Mouse (Mus musculus) gastrocnemius, adult 2 months (tissue): ENCODE data around the gene Magi1. TPM values are rescaled to one million over a fixed set of nuclear protein-coding genes. Genes with fewer than 3 reads are reported as not detected.
A peak's percentile ranks its signal among the peaks of the same experiment; 100 is the strongest.

ENCODE experiments used
- DNase-seq: peaks from one replicate; pipeline ENCODE4 v3.0.0; 2022
- H3K27ac ChIP-seq: fragments of 200-600 bp; 2 replicates; pipeline ENCODE4 v1.8.1; 2022; ENCODE audit warnings: mild to moderate bottlenecking
- H3K4me3 ChIP-seq: fragments of 200-600 bp; 2 replicates; pipeline ENCODE4 v1.8.1; 2022; ENCODE audit warnings: mild to moderate bottlenecking, moderate library complexity
- CTCF ChIP-seq: fragments of 200-600 bp; IDR thresholded peaks from 2 replicates; pipeline ENCODE4 v1.8.1; 2022; ENCODE audit warnings: antibody characterized with exemption, mild to moderate bottlenecking, moderate library complexity
- intact Hi-C: fragments of 180-260 bp; cut with DNase I; formaldehyde crosslinking; loops from one replicate; pipeline ENCODE4 v1.15.1; 2025
- total RNA-seq, 2 experiments: library from RNA; stranded (reverse); gene quantifications; 2 replicates each; pipeline ENCODE4 v1.2.3; 2021

The Magi1 gene
- total RNA-seq, 2 experiments from 2014 or later: 4.2 to 4.5 TPM

GRCm38 (mm10) chr6:94069421-94069820, 214.3 kb downstream of the Magi1 start:
- no peak for DNase-seq
- intact Hi-C loops: no loop called here
- no peak for TF ChIP-seq CTCF
- H3K4me3 ChIP-seq: no peak overlapping the region
- no peak overlapping the region for H3K27ac ChIP-seq

GRCm38 (mm10) chr6:94067741-94068450, 215.8 kb downstream of the Magi1 start:
- TF ChIP-seq CTCF: no peak
- H3K27ac ChIP-seq: no peak overlapping the region
- no peak for DNase-seq
- no peak overlapping the region for H3K4me3 ChIP-seq
- intact Hi-C loops: no loop called here

- Histone ChIP-seq H3K27ac (no peak overlapping the region), H3K4me3 (no peak overlapping the region)
- TF ChIP-seq CTCF: no peak
- no peak for DNase-seq
- intact Hi-C loops: no loop called here
Measured at GRCm38 (mm10) chr6:94064832-94065231, 218.9 kb downstream of the Magi1 start.

GRCm38 (mm10) chr6:94063542-94063941, 220.2 kb downstream of the Magi1 start:
- no peak for DNase-seq
- H3K27ac ChIP-seq: no peak overlapping the region
- no peak overlapping the region for H3K4me3 ChIP-seq
- intact Hi-C loops: no loop called here
- TF ChIP-seq CTCF: no peak

- intact Hi-C loops: no loop called here
- no peak for TF ChIP-seq CTCF
- no peak overlapping the region for H3K4me3 ChIP-seq
- peak overlapping the region; percentile 20; the same call in 1 of the 2 replicates for H3K27ac ChIP-seq
- DNase-seq: no peak
Measured at GRCm38 (mm10) chr6:94061424-94061980, 222.2 kb downstream of the Magi1 start.

GRCm38 (mm10) chr6:94060621-94061213, 223.0 kb downstream of the Magi1 start:
- intact Hi-C loops: no loop called here
- H3K4me3 ChIP-seq: no peak overlapping the region
- no peak for DNase-seq
- H3K27ac ChIP-seq: peak overlapping the region; percentile 20; the same call in 1 of the 2 replicates
- no peak for TF ChIP-seq CTCF

- TF ChIP-seq CTCF: no peak
- intact Hi-C loops: no loop called here
- no peak overlapping the region for H3K27ac ChIP-seq
- H3K4me3 ChIP-seq: no peak overlapping the region
- no peak for DNase-seq
Measured at GRCm38 (mm10) chr6:94059090-94059489, 224.6 kb downstream of the Magi1 start.

- Histone ChIP-seq H3K4me3 (no peak overlapping the region), H3K27ac (no peak overlapping the region)
- no peak for DNase-seq
- peak; percentile 61 for TF ChIP-seq CTCF
- intact Hi-C loops: loop anchor here (5.0 kb wide), 1 partner anchor 297 kb away; no protein-coding TSS in a partner anchor
Measured at GRCm38 (mm10) chr6:94053920-94054319, 229.8 kb downstream of the Magi1 start.

- Histone ChIP-seq H3K27ac (no peak overlapping the region), H3K4me3 (no peak overlapping the region)
- intact Hi-C loops: no loop called here
- no peak for DNase-seq
- TF ChIP-seq CTCF: no peak
Measured at GRCm38 (mm10) chr6:94045180-94045579, 238.5 kb downstream of the Magi1 start.

GRCm38 (mm10) chr6:94043461-94043860, 240.3 kb downstream of the Magi1 start:
- TF ChIP-seq CTCF: no peak
- intact Hi-C loops: no loop called here
- H3K27ac ChIP-seq: no peak overlapping the region

GRCm38 (mm10) chr6:94040093-94040492, 243.6 kb downstream of the Magi1 start:
- intact Hi-C loops: no loop called here
- DNase-seq: no peak
- Histone ChIP-seq H3K4me3 (no peak overlapping the region), H3K27ac (no peak overlapping the region)
- TF ChIP-seq CTCF: peak; percentile 84

More at GRCm38 (mm10) chr6:94043461-94043860, 240.3 kb downstream of the Magi1 start:
- DNase-seq: no peak
- no peak overlapping the region for H3K4me3 ChIP-seq

GRCm38 (mm10) chr6:94038897-94039296, 244.8 kb downstream of the Magi1 start:
- intact Hi-C loops: loop anchor here (5.0 kb wide), 1 partner anchor 1252 kb away; no protein-coding TSS in a partner anchor
- no peak overlapping the region for H3K27ac ChIP-seq
- TF ChIP-seq CTCF: peak; percentile 39
- no peak overlapping the region for H3K4me3 ChIP-seq
- DNase-seq: no peak

GRCm38 (mm10) chr6:94036554-94036953, 247.2 kb downstream of the Magi1 start:
- no peak overlapping the region for H3K4me3 ChIP-seq
- intact Hi-C loops: loop anchor here (5.0 kb wide), 1 partner anchor 1249 kb away; no protein-coding TSS in a partner anchor

More at GRCm38 (mm10) chr6:94036554-94036953, 247.2 kb downstream of the Magi1 start:
- TF ChIP-seq CTCF: no peak
- no peak overlapping the region for H3K27ac ChIP-seq
- no peak for DNase-seq
